Mouse (Mus musculus): ENCODE results near the gene Ccl9.
"Not testable (repeated sequence)": the region's sequence is repeated elsewhere in the genome, so short reads cannot be mapped to it uniquely, and the experiment has no call there.

DNA sequence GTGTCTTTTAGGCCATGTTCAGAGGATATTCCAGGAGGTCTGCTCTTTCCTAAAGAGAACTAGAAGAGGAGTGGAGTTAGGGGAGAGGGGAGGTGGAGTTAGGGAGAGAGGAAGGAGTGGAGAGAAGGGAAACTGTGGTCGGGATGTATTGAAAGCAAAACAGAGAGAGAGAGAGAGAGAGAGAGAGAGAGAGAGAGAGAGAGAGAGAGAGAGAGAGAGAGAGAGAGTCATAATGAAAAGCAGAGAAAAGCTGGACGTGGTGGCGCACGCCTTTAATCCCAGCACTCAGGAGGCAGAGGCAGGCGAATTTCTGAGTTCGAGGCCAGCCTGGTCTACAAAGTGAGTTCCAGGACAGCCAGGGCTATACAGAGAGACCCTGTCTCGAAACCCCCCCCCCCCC, 27.4 kb downstream of the Ccl9 start:
- TF ChIP-seq POLR2A (IDR thresholded peaks at IDR 0.05; ENCODE audit: borderline replicate concordance, insufficient read depth, low read length); CTCF (IDR thresholded peaks at IDR 0.05; ENCODE audit: borderline replicate concordance, insufficient read depth, low read depth, low read length): not testable (repeated sequence)

All from cerebellum, adult 2 months (tissue).